Mouse (Mus musculus) heart, adult 2 months (tissue): ENCODE data around the gene Mroh9. TPM values are rescaled to one million over a fixed set of nuclear protein-coding genes. Genes with fewer than 3 reads are reported as not detected.

Source experiments
- DNase-seq, 2 experiments: peaks; one replicate each; pipeline ENCODE4 v3.0.0; 2021
- H3K27ac ChIP-seq: fragments of 200-600 bp; 2 replicates; pipeline ENCODE4 v1.8.1; 2022
- H3K27me3 ChIP-seq: fragments of 200-500 bp; 2 replicates; pipeline ENCODE4 v1.6.1; 2012; ENCODE audit warnings: mild to moderate bottlenecking, low read length, inconsistent platforms, mixed read lengths; ENCODE audit not compliant: control insufficient read depth, insufficient read depth
- H3K36me3 ChIP-seq: fragments of 200-500 bp; 2 replicates; pipeline ENCODE4 v1.6.1; 2012; ENCODE audit warnings: low read length, inconsistent platforms; ENCODE audit not compliant: control insufficient read depth, insufficient read depth
- H3K4me1 ChIP-seq: fragments of 200-500 bp; 2 replicates; pipeline ENCODE4 v1.6.1; 2011; ENCODE audit warnings: low read length; ENCODE audit not compliant: control insufficient read depth, insufficient read depth
- H3K4me3 ChIP-seq: fragments of 200-600 bp; 2 replicates; pipeline ENCODE4 v1.8.1; 2022
- H3K79me2 ChIP-seq: fragments of 200-500 bp; replicated peaks from 2 replicates; pipeline ENCODE4 v1.6.1; 2012; ENCODE audit warnings: mild to moderate bottlenecking, inconsistent platforms, low read length, moderate library complexity, mixed read lengths; ENCODE audit not compliant: control insufficient read depth, insufficient read depth
- H3K9ac ChIP-seq: fragments of 200-500 bp; 2 replicates; pipeline ENCODE4 v1.6.1; 2012; ENCODE audit warnings: low read depth, mild to moderate bottlenecking, control low read depth, inconsistent platforms, low read length, mixed read lengths
- CTCF ChIP-seq: fragments of 200-600 bp; IDR thresholded peaks from 2 replicates; pipeline ENCODE4 v1.8.1; 2022; ENCODE audit warnings: antibody characterized with exemption, mild to moderate bottlenecking, moderate library complexity
- EP300 ChIP-seq: fragments of 200-500 bp; IDR thresholded peaks from 2 replicates; pipeline ENCODE4 v1.6.1; 2011; ENCODE audit warnings: low read depth, low read length, control low read depth; ENCODE audit not compliant: insufficient read depth
- POLR2A ChIP-seq: fragments of 200-500 bp; IDR thresholded peaks from 2 replicates; pipeline ENCODE4 v1.6.1; 2011; ENCODE audit warnings: mild to moderate bottlenecking, low read depth, low read length, control low read depth; ENCODE audit not compliant: insufficient read depth
- WGBS: fragments of 180-500 bp; shearing (Covaris S2); methylation state at CpG from one replicate; pipeline ENCODE4 v1.1.7; 2018; 5-methylcytosine and 5-hydroxymethylcytosine counted together
- intact Hi-C: fragments of 180-260 bp; cut with DNase I; formaldehyde crosslinking; loops from one replicate; pipeline ENCODE4 v1.15.1; 2025
- polyA plus RNA-seq: library from polyadenylated mRNA; depleted of rRNA; stranded (reverse); fragments of >200 nt; gene quantifications from 2 replicates; pipeline ENCODE4 v1.2.3, GENCODE M21; 2012; rRNA removed
- total RNA-seq, 2 experiments: library from RNA; stranded (reverse); gene quantifications; 2 replicates each; pipeline ENCODE4 v1.2.3; 2021

Mroh9 gene
- total and polyA plus RNA-seq, 3 experiments = not detected

- Histone ChIP-seq H3K4me1 (peaks cover 2% of the 10 kb centered on the region; the same call in 1 of the 2 replicates), H3K36me3 (no peaks in the 10 kb centered on the region), H3K79me2 (no peaks in the 10 kb centered on the region), H3K4me3 (no peak overlapping the region), H3K27me3 (no peaks in the 10 kb centered on the region), H3K9ac (no peak overlapping the region), H3K27ac (peak overlapping the region; percentile 21; the same call in 1 of the 2 replicates)
- TF ChIP-seq CTCF (no peak), POLR2A (no peak), EP300 (no peak)
- intact Hi-C loops = no loop called here
- 88% methylated on average over 1 of the region's 1 CpGs for WGBS
- DNase-seq = no peak
Measured at GRCm38 (mm10) chr1:162986777-162987176, 98.7 kb downstream of the Mroh9 start.

- Histone ChIP-seq H3K4me1 (peaks cover 2% of the 10 kb centered on the region; the same call in 1 of the 2 replicates), H3K9ac (no peak overlapping the region), H3K79me2 (no peaks in the 10 kb centered on the region), H3K4me3 (no peak overlapping the region), H3K36me3 (no peaks in the 10 kb centered on the region), H3K27ac (peak overlapping the region; percentile 21; the same call in 1 of the 2 replicates), H3K27me3 (no peaks in the 10 kb centered on the region)
- intact Hi-C loops = no loop called here
- peak; percentile 7 to 20 for DNase-seq
- WGBS = 75% methylated on average over 2 of the region's 2 CpGs
- TF ChIP-seq EP300 = no peak
- no peak for TF ChIP-seq POLR2A
- TF ChIP-seq CTCF = no peak
Measured at GRCm38 (mm10) chr1:162986121-162986748, 99.2 kb downstream of the Mroh9 start.

GRCm38 (mm10) chr1:162984428-162984827, 101.0 kb downstream of the Mroh9 start, which contains the start of gene Fmo3:
Gene Fmo3, minus strand, starts transcription at chr1:162984528.
- Histone ChIP-seq H3K4me1 (peaks cover 2% of the 10 kb centered on the region; the same call in 1 of the 2 replicates), H3K4me3 (no peak within 1 kb of the TSS), H3K27ac (no peak within 1 kb of the TSS), H3K36me3 (no peaks in the 10 kb centered on the region), H3K9ac (no peak within 1 kb of the TSS), H3K27me3 (no peaks in the 10 kb centered on the region), H3K79me2 (no peaks in the 10 kb centered on the region)
- intact Hi-C loops = no loop called here
- DNase-seq = no peak
- WGBS = 81% methylated on average over 1 of the region's 1 CpGs
- TF ChIP-seq CTCF (no peak), EP300 (no peak), POLR2A (no peak)

Other genes with a start within 250 kb of the Mroh9 start
- gene Fmo1, start 219.1 kb downstream of the Mroh9 start, total RNA-seq = 10 to 100 TPM; 33.4 to 33.6 TPM
- gene Fmo1, start 219.1 kb downstream of the Mroh9 start, polyA plus RNA-seq = 41.4 and 43.1 TPM in 2 replicates
- gene Fmo2, start 186.9 kb downstream of the Mroh9 start, total RNA-seq = 10 to 100 TPM; 35.5 to 52.9 TPM
- gene Fmo2, start 186.9 kb downstream of the Mroh9 start, polyA plus RNA-seq = 17.9 and 24.3 TPM in 2 replicates
- not detected for gene Fmo6, start 148.2 kb downstream of the Mroh9 start, total RNA-seq
- 0.53 TPM in 1 of 2 replicates, not detected in the other for gene Fmo6, start 148.2 kb downstream of the Mroh9 start, polyA plus RNA-seq
- under 1 TPM in 1 of 2 experiments, not detected in 1; 0.16 TPM for gene Fmo3, start 101.1 kb downstream of the Mroh9 start, total RNA-seq
- 0.32 and 2.9 TPM in 2 replicates for gene Fmo3, start 101.1 kb downstream of the Mroh9 start, polyA plus RNA-seq
- gene Prrx1, start 228.0 kb upstream of the Mroh9 start, total RNA-seq = 10 to 100 TPM; 28.1 to 29.5 TPM
- gene Prrx1, start 228.0 kb upstream of the Mroh9 start, polyA plus RNA-seq = 15.0 and 28.6 TPM in 2 replicates